Mouse (Mus musculus): ENCODE data around the gene Hormad1.

DNA sequence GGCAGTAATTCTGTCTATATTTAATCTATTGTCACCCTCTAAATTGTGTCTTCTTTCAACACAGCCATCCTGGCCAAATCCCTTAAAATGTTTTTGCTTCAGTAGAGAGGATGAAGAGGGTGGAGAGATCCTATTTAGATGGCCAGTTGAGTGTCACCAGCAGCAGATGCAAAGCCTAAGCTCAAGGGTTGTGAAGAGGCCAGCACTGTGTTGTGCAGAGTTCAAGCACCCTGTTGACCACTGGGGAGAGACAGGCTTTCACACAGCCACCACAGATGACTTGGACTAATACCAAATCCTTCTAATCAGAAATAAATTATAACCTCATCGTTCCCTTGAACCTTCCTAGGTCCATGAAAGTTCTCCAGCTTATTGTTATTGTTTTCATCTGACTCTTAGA, 59.0 kb downstream of the Hormad1 start:
- no peak for TF ChIP-seq CTCF (IDR thresholded peaks at IDR 0.05)
- TF ChIP-seq EP300 (IDR thresholded peaks at IDR 0.05), result no peak
